Mouse (Mus musculus) adrenal gland, adult 2 months (tissue): ENCODE measurements around the gene Etfb. TPM values are rescaled to one million over a fixed set of nuclear protein-coding genes. Genes with fewer than 3 reads are reported as not detected.

Source experiments
- DNase-seq: peaks from one replicate; pipeline ENCODE4 v3.0.0; 2021
- polyA plus RNA-seq: library from polyadenylated mRNA; depleted of rRNA; stranded (reverse); fragments of >200 nt; gene quantifications from 2 replicates; pipeline ENCODE4 v1.2.3, GENCODE M21; 2012
- total RNA-seq, 2 experiments: library from RNA; stranded (reverse); gene quantifications; 2 replicates each; pipeline ENCODE4 v1.2.3; 2021

Gene Etfb
- total and polyA plus RNA-seq, 3 experiments: 33.7 to 728 (median 367) TPM

DNA sequence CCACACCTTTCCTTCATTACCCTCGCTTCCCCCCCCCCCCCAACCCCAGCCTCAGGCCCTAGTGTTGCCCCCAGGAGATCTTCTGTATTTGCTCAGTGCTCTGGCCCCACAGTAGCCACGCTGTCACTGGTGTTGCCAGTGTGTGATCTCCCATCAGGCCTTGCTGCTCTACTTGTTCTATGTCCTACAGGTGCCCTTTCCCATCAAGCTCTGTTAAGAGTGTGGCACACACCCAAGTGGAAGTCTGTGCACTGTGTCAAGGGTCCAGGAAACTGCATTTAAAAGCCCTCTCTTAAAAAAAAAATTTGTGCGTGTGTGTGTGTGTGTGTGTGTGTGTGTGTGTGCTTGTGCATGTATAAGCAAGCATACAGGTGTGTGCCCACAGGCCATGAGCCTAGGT lies 4.4 kb downstream of the Etfb start:
- DNase-seq: no peak

DNA sequence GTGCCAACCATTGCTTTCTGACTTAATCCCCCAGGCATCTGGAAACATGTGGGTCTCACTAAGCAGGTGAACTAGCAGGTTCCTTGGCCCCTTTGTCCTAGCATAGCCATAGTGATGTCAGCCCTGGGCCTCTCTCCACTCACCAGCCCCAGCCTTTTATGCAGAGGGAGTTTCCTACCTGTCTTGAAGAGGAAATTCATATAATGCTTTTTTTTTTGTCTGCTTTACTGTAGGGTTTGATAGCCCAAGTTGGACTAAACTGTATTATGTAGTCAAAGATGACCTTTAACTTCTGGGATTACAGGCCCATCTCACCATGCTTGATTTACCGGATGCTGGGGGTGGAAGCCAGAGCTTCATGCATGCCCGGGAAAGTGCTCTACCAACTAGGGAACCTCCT lies 5.9 kb downstream of the Etfb start:
- no peak for DNase-seq

DNA sequence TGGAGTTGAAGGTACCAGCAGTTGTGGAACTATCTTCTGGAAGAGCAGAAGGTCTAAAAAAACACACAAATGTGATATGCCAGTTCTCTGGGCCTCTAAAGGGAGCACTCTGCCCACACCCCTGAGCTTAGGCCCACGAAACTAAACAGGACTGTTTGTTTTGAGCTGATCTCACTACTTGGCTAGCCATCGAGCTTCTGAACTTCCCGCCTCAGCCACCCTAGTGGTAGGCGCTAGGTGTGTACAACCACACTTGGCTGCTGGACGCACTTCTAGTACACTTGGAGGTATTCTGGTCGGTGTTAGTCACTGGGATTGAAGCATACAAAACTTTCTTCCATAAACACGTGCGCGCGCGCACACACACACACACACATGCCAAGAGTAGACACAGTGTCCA lies 7.8 kb downstream of the Etfb start:
- DNase-seq: no peak

DNA sequence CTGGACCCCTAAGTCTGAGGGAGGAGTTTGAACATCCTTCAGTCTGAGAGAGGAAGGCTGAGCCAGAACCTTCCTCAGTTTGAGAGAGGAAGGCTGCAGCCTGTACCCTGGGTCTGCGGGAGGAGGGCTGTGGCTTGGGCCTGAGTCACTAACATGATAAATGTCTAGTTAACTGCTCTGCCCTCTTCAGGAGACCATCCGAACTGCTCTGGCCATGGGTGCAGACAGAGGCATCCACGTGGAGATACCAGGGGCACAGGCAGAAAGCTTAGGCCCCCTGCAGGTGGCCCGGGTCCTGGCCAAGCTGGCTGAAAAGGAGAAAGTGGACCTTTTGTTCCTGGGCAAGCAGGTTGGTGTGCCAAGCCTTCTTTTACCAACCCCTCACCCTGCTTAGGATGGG lies 8.7 kb downstream of the Etfb start:
- DNase-seq: peak; percentile 51

DNA sequence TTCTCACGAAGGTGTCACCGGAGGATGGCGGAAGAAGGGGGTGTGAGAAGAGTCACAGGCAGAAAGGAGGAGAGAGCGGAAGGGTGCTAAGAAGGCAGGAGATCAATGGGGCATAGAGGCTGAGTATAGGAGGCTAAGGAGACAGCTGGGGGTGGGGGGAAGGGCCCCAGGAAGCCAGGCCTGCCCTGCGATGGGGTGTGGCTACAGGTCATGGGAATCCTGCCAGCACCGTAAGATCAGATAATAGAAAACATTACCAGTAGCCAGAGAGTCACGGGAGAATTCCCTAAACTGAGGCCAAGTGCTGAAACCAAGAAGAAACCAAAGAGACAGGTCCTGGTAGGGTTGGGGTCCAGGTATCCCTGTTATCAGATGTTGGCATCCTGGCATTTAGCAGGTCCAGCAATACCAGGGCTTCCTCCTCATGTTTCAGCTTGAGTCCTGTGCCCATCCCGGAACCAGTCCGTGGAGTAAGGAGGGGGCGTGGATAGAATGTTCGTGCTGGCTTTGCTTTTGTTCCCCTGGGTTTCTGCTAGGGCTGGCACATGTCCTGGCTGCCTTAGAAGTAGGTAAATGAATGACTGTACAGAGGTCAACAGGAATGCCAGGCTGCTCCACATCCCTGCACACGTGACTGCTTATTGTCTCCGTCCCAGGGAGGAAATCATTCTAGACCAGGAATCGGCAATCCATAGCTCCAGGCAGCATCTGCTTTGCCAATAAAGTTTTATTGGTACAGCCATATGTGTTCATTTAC lies 9.9 kb downstream of the Etfb start:
- DNase-seq: peak; percentile 33

DNA sequence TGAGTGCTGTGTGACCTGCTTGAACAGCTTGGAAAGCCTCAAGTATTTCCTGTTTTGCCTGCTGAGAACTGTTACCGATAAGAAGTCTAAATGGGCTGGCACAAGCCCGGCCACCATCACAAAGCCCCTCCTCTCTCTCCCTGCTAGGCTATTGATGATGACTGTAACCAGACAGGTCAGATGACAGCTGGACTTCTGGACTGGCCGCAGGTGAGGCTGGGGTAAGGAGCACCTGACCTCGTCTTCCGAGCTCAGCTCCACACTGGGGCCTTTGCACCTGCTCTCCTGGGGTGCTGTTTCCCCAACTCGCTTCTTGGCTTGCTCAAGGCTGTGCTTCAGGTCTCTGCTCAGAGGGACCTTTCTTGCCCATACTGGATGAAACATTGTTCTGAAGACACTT lies 10.5 kb downstream of the Etfb start:
- DNase-seq: no peak

DNA sequence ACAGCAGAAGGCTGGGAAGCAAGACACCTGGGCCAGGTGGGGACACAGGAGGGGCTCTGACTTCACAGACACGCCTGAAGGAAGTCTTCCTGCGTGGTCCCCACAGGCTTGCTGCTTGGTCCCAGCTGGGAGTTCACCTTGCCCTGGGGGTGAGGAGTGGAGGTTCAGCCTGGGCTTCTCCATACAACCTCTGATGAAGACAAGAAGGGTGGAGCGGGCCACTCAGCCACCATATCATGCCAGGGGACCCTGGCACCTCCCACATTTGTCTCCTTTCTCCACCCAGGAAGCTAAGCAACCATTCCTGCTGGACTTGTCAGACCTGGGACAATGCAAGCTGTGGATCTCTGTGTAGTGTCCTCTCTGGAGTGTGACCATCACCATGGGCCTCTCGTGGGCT lies 19.0 kb downstream of the Etfb start, which contains the start of gene Vsig10l:
Vsig10l (plus strand) TSS at position 301 of the 400 bp plus-strand sequence.
- DNase-seq: no peak

DNA sequence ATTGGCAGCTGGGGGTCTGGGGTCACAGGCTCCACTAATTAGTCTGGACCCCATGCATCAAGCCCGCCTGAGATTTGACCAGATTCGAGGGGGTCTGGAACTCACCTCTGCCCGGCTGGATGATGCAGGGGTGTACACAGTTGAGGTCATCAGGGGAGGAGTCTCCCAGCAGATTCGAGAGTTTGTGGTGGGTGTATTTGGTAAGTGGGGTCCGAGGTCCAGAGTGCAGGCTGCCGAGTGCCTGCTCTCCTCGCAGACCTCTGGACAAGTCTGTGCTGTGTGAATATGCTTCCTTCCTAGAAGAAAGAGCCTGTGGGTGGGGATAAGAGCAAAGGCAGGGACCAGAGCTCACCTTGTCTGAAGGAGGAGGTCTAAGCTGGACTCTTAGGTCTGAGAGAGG lies 20.1 kb downstream of the Etfb start:
- no peak for DNase-seq

DNA sequence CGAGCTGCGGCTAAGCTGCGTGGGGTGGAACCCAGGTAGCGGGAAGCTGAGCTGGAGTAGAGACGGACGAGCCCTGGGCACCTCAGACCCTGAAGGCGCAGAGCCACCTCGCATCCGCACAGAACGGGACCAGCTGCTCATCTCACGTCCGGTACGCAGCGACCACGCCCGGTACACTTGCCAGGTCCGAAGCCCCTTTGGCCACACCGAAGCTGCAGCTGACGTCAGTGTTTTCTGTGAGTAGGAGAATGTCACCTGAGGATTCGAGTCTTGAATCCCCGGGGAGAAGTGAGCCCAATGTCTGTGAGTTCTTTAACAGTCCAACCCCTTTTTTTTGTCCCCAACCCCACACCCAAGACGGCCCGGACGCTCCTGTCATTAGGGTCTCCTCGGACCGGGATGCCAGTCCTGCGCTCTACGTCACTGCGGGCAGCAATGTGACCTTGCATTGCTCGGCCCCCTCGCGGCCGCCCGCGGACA lies 21.0 kb downstream of the Etfb start:
- DNase-seq: no peak

DNA sequence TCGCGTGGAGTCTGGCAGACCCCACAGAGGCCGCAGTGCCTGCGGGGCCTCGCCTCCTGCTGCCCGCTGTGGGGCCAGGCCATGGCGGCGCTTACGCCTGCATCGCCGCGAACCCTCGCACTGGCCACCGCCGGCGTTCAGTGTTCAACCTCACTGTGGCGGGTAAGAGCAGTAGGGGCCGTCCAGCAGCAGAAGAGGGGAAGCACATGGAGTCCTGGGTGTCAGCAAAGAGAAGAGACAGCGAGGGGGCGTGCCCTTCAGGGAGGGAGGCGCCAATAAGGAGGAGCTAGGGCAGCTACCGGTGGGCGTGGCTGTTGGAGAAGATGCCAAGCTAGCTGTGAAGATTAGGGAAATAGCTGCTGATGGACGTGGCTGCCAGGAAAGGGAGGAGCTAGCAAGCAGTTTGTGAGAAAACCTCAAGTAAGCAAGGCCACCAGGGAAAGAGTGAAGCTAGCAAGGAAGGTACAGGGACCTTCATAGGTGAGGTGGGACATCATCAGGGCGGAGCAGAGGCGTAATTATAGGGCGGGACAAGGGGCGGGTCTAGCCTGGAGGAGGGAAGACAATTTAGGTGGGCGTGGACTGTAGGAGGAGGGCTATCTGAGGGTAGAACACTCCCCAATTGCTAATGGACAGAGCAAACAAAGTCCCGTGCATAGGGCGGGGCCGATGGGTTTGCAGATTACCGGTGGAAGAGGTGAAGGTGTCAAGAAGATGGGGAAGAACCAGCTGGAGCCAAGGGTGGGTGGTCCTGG lies 21.6 kb downstream of the Etfb start:
- peak; percentile 91 for DNase-seq

DNA sequence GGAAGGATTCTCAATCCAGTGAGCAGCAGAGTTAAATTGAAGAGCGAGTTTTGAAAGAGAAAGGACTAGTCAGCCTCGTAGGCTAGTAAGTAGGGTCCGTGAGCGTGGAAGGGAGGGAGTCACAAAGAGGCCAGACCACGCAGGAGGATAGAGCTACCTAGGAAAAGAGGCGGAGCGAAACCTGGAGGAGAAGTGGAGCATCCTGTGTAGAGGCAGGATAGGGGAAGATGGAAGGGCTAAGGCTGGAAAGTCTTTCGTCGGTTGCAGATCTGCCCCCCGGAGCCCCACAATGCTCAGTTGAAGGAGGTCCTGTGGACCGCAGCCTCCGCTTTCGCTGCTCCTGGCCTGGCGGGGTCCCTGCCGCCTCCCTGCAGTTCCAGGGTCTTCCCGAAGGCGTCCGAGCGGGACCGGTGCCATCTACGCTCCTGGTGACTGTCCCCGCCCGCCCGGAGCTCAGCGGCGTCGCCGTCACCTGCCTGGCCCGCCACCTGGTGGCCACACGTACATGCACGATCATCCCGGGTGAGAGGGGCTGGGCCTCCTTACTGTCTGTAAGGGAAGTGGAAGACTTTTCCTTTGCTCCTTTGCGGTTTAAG lies 22.3 kb downstream of the Etfb start:
- DNase-seq: peak; percentile 87

DNA sequence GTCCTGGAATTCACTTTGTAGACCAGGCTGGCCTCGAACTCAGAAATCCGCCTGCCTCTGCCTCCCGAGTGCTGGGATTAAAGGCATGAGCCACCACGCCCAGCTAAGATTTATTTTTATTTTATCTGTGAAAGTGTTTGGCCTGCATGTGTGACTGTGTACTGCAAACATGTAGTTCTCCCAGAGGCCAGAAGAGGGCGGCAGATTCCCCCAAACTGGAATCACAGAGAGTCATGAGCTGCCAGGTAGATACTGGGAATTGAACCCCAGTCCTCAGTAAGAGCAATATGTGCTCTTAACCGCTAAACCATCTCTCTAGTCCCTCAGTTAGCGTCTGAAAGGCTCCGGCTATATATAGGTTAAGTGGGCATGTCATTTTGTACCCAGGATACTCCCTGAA lies 26.5 kb downstream of the Etfb start:
- no peak for DNase-seq

DNA sequence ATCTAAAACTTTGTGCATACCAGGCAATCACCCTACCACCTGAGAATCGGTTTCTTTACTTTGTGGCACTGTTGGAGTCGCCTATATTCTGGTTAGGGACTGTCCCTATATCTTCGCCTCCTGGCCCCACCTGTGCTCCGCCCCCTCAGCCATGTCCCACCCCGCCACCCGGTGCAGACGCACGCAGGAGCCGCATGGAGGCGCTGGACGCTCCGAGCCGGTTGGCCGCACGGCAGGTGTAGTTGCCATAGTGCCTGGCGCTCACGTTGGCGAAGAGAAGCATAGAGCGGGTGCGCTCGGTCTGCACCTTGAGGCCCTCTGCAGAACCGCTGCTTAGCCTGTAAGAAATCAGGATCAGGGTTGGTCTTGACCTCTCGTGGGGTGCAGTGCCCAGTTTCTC lies 31.8 kb downstream of the Etfb start:
- DNase-seq: no peak

DNA sequence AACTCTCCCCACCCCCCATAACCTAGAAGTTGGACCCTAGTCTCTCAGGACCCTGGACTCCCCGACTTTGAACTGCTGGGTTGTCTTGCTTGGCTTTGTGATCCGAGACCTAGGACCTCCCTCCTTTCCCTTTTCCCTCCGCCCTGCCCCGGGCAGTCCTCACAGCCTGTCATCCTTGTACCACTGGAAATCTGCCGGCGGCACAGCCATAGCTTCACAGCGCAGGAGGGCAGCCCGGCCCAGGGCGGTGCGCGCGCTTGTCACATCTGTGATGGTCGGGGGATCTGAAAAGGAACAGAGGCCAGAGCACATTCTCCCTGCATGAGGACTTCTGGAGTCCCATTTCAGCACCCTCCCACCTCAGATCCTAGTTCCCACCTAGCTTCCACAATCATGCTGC lies 32.5 kb downstream of the Etfb start:
- no peak for DNase-seq

DNA sequence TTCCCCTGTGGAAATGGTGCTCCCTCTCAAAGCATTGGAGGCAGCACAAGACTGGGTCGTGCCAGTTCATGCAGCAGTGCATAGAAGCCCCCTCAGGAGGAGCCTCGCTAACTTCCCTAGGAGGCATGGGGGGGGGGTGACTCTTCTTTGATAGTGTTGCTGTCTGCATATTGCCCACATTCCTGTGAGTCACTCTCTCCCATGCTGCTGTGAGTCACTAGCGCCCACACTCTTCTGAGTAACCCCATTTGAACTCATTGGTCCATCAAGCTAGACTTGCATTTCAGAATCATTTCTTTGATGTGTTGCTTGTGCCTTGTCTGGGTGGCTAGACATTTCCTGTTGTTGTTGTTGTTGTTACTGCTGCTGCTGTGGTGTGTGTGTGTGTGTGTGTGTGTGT lies 37.3 kb downstream of the Etfb start:
- peak; percentile 58 for DNase-seq

DNA sequence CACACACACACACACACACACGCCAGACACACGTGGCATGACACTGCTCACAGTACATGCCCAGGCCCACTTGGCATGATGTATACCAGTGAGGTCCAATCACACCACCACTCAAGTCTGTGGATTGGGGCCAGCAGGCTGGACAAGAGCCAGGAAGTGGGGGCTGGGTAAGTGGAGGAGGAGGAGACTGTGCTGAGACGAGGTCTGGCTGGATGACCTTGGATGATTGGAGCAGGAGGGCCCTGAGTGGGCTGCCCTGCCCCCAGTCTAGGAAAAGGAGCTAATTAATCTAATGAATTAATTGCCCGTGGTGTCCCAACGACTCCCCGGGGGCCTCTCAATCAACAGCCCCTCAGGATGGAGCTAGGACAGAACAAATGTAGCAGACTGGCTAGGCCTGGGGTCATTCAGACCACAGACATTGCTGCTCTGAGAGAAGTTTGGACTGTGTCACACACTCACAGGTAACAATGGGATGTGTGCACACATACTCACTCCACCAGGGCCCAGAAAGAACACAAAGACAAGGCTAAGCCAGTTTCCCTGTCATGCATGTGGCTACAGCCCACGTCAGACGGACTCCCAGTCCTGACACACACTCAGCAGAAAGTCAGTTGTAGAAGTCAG lies 38.3 kb downstream of the Etfb start:
- no peak for DNase-seq

DNA sequence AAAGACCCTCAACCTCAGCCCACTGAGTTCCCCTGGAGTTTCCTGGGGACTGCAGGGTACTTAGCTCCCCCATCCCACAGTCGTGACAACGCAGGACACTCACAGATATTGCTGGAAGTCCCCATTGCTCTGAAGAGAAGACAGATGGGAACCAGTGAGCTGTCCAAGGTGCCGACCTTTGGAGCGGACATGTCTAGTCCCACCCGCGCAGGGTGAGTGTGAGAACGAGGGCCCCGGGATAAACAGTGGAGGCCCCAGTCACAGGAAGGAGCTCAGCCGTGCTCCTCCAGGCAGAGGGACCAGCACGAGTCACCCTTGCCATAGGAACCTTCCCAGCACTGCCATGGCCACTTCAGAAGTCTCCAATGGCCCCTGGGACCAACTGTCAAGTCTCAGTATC lies 39.4 kb downstream of the Etfb start:
- DNase-seq: no peak

DNA sequence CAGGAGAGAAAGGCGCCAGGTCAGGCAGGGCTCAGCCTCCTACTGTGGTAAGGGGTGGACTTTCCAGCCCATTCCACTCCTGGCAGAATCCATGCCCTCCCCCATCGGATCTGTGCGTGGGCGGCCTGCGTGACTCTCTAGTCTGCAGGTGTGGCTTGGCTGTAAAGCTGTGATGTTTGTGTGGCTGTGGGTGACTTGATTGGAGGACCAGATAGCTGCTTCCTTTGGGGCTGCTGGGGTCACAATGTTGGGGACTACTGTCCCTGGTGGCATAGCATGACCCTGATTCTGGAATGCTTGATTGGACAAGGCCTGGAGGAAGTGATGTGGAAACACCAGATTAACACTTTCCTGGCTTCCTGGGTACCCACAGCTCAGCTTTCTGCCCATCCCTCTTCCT lies 44.8 kb downstream of the Etfb start:
- no peak for DNase-seq

DNA sequence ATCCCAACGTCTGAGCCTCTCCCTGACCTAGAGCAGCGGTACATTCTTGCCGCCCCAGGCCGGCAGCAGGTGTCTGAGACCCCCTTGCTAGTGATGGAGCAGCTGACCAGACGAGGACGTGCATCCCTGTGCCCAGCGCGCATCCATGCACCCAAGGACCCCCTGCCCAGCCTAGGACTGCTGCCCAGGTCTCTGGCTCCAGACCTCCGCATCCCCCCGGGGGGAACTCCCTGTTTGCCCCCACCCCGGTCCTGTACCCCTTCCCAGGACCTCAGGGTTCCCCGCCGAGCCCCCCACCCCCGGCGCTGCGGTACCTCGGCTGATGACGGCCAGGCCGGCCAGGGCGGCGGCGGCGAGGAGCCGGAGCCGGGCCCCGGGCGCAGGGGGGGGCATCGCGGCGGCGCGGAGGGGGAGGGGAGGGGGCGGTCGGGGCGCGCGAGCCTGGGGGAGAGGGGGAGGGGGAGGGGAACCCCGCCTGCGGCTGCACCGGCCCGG lies 45.8 kb downstream of the Etfb start, which contains the start of gene Iglon5:
Iglon5 (minus strand) TSS at position 445 of the 495 bp plus-strand sequence.
- DNase-seq: no peak

DNA sequence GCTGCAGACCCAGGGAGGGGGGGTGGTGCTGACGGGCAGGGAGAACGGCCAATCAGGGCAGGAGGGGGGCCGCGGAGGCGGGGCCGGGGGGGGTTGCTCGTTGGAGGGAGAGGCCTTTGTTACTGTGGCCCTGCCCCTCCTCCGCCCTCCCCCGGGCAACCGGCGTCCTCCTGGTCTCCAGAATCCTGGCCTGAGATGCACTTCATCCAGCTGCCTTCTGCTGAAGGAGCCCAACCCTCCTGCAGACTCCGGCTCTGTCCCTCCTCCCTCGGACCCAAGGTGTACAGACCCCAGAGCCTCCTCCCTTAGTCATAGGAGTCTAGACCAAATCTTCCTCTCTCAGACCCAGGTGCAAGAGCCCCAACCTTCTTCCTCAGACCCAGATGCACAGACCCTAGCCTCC lies 46.3 kb downstream of the Etfb start:
- peak; percentile 46 for DNase-seq

DNA sequence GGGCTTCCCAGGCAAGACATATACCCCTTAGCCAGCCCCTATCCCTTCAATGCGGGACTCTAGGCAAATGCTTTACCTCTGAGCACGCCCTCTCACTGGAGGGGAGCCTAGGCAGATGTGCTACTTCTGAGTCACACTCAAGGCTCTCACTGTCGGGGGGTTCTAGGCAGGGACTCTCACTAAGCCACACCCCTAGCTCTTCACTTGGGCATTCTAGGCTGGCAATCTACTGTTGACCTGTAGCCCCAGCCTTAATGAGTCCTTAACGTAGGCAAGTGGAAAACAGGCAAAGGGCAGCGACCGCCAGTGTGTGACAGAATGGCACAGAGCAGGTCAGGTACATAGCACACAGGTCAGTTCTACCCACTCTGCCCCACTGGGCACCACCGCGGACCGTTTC lies 47.0 kb downstream of the Etfb start:
- DNase-seq: no peak

DNA sequence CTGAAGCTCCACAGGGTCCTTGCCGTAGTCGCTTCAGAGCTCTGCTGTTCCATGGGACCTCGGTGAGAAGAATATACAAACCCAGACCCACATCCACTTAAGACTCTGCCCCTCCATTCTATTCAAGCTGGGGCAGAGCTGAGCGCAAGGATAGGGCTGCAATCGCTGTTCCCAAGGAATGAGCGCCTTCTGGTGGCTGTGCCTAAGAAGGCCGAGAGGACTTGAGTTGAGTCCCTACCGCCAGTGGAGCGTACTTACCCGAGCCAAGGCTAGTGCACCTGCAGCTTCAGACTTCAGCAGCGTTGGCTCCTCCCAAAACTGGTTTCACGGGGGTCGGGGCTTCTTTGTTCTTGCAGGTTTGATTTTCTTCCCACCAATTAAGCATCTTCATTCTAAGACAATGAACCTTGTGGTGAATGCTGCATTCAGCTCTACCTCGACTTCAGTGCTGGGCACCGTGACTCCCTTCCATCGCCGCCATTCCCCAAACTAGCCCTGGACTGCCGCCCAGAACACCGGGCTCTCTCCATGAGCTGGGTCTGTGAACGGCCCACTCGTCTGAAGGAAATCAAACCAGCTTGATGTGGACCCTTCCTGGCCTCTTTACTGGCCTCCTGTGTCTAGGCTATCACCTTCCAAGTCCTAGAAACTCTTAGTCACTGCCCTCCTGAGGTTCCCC lies 51.6 kb downstream of the Etfb start:
- peak; percentile 53 for DNase-seq
